Mouse (Mus musculus) bone marrow macrophage, adult 2 months (primary cell): ENCODE results near the gene Anp32a. TPM values are rescaled to one million over a fixed set of nuclear protein-coding genes. Genes with fewer than 3 reads are reported as not detected.
A peak's percentile ranks its signal among the peaks of the same experiment; 100 is the strongest.

Experiments used
- H3K27ac ChIP-seq: 2 replicates; pipeline ENCODE4 v1.5.1; 2012; ENCODE audit warnings: low read depth, low read length; ENCODE audit not compliant: insufficient read depth
- H3K4me1 ChIP-seq: 2 replicates; pipeline ENCODE4 v1.6.1; 2012; ENCODE audit warnings: low read length; ENCODE audit not compliant: control insufficient read depth, insufficient read depth
- H3K4me3 ChIP-seq: 2 replicates; pipeline ENCODE4 v1.5.1; 2012; ENCODE audit warnings: mild to moderate bottlenecking, low read length, moderate library complexity; ENCODE audit not compliant: insufficient read depth
- CTCF ChIP-seq: IDR thresholded peaks from 2 replicates; pipeline ENCODE4 v1.5.1; 2012; ENCODE audit warnings: low read depth, mild to moderate bottlenecking, low read length, moderate library complexity
- POLR2A ChIP-seq: IDR thresholded peaks from 2 replicates; pipeline ENCODE4 v1.6.1; 2012; ENCODE audit warnings: mild to moderate bottlenecking, low read depth, low read length, borderline replicate concordance
- polyA plus RNA-seq: library from polyadenylated mRNA; stranded (reverse); fragments of >200 nt; gene quantifications from 2 replicates; pipeline ENCODE4 v1.2.4, GENCODE M21; 2012; ENCODE audit not compliant: missing spikeins, insufficient read depth, insufficient read length

Gene Anp32a
- polyA plus RNA-seq, 1 experiment, result 351 TPM

GRCm38 (mm10) chr9:62355763-62356162 lies 14.7 kb downstream of the Anp32a start:
- Histone ChIP-seq H3K4me1 (peaks cover 69% of the 10 kb centered on the region), H3K4me3 (no peak overlapping the region), H3K27ac (no peak overlapping the region)
- TF ChIP-seq CTCF, result no peak
- TF ChIP-seq POLR2A, result no peak

GRCm38 (mm10) chr9:62357593-62357992 lies 16.5 kb downstream of the Anp32a start:
- TF ChIP-seq CTCF (no peak), POLR2A (no peak)
- H3K27ac ChIP-seq, result no peak overlapping the region
- H3K4me3 ChIP-seq, result no peak overlapping the region
- peaks cover 76% of the 10 kb centered on the region for H3K4me1 ChIP-seq

GRCm38 (mm10) chr9:62358851-62359250 lies 17.8 kb downstream of the Anp32a start:
- H3K27ac ChIP-seq, result no peak overlapping the region
- peaks cover 73% of the 10 kb centered on the region for H3K4me1 ChIP-seq
- TF ChIP-seq CTCF (no peak), POLR2A (0 out of 2 replicates have a peak, but pooled peaks have one; percentile 12)
- H3K4me3 ChIP-seq, result no peak overlapping the region

- no peak overlapping the region for H3K4me3 ChIP-seq
- peaks cover 74% of the 10 kb centered on the region for H3K4me1 ChIP-seq
- TF ChIP-seq CTCF, result no peak
- TF ChIP-seq POLR2A, result no peak
- H3K27ac ChIP-seq, result peak overlapping the region; percentile 73
These were observed 19.8 kb downstream of the Anp32a start for GRCm38 (mm10) chr9:62360889-62361288.

GRCm38 (mm10) chr9:62362835-62363385 lies 21.8 kb downstream of the Anp32a start:
- TF ChIP-seq CTCF (no peak), POLR2A (no peak)
- Histone ChIP-seq H3K4me1 (peaks cover 87% of the 10 kb centered on the region), H3K4me3 (peak overlapping the region; percentile 19; the same call in 1 of the 2 replicates), H3K27ac (peak overlapping the region; percentile 31)

- Histone ChIP-seq H3K4me1 (peaks cover 87% of the 10 kb centered on the region), H3K27ac (peak overlapping the region; percentile 63), H3K4me3 (peak overlapping the region; percentile 46)
- no peak for TF ChIP-seq CTCF
These were observed 22.5 kb downstream of the Anp32a start for GRCm38 (mm10) chr9:62363619-62364018.

- no peak for TF ChIP-seq CTCF
- TF ChIP-seq POLR2A, result no peak
- Histone ChIP-seq H3K27ac (no peak overlapping the region), H3K4me1 (peaks cover 81% of the 10 kb centered on the region), H3K4me3 (no peak overlapping the region)
These were observed 23.1 kb downstream of the Anp32a start for GRCm38 (mm10) chr9:62364216-62364615.

GRCm38 (mm10) chr9:62364831-62365230 lies 23.7 kb downstream of the Anp32a start:
- Histone ChIP-seq H3K4me1 (peaks cover 76% of the 10 kb centered on the region), H3K27ac (peak overlapping the region; percentile 45), H3K4me3 (no peak overlapping the region)
- no peak for TF ChIP-seq CTCF
- no peak for TF ChIP-seq POLR2A

GRCm38 (mm10) chr9:62365326-62366080 lies 24.4 kb downstream of the Anp32a start:
- TF ChIP-seq CTCF (no peak), POLR2A (no peak)
- Histone ChIP-seq H3K4me3 (no peak overlapping the region), H3K4me1 (peaks cover 75% of the 10 kb centered on the region), H3K27ac (peak overlapping the region; percentile 45)
